Mouse (Mus musculus): ENCODE results near the gene Ypel2. TPM values are rescaled to one million over a fixed set of nuclear protein-coding genes. Genes with fewer than 3 reads are reported as not detected.

The Ypel2 gene
- total and polyA plus RNA-seq, 3 experiments = 1.5 to 8.2 (median 7.0) TPM

DNA sequence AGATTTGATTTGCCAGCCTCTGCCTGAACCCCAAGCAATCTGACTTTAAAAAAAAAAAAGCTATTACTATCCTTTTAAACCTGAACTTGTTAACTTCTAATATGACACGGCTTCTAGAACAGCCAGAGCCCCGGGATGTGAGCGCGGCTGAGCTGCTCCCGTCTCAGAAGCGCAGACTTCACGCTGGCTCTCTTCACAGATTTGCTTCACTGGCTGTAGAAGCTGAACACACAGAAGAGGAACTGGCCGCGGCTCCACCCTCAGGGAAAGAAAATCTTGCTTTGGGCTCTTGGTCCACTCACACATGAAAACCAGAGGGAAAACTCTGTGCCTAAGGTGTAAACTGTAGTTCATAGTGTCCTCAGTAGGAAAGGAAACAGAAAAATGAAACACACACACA, 56.6 kb downstream of the Ypel2 start:
- Histone ChIP-seq H3K9me3 (replicated peaks) (no peaks in the 10 kb centered on the region), H3K4me1 (ENCODE audit: insufficient read depth, low read depth, low read length) (no peaks in the 10 kb centered on the region; the same call in 1 of the 2 replicates), H3K4me3 (ENCODE audit: low read depth, low read length) (no peak overlapping the region), H3K36me3 (replicated peaks) (no peaks in the 10 kb centered on the region), H3K27me3 (ENCODE audit: insufficient read depth, low read length) (peaks cover 2% of the 10 kb centered on the region; the same call in 1 of the 2 replicates)
- DNase-seq (ENCODE audit: low spot score) (no peak), ATAC-seq (ENCODE audit: extremely low read depth, insufficient number of reproducible peaks, low FRiP score, poor library complexity, severe bottlenecking) (no peak)
- no peak for TF ChIP-seq POLR2AphosphoS5 (IDR thresholded peaks at IDR 0.05; ENCODE audit: insufficient replicate concordance, low read depth, low read length)

DNA sequence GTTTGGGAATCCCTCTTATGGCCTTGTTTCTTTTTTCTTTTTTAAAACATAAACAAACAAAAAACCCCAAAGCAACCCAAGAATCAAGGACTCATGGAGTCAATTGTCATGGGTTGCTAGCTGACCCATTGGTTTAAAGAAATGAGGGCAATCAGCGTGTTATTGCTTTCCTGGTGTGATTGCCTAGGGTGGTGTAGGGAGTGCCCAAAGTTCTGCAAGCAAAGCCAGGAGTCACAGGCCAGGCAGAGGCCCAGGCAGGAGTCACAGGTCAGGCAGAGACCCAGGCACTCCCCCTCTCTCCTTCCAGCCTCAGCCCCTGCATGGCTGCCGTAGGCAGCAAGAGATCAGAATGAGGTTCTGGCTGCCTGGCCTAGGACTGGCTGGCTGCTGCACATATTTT, 58.6 kb downstream of the Ypel2 start:
- Histone ChIP-seq H3K4me1 (ENCODE audit: insufficient read depth, low read depth, low read length) (no peaks in the 10 kb centered on the region), H3K4me3 (ENCODE audit: low read depth, low read length) (no peak overlapping the region), H3K9me3 (replicated peaks) (no peaks in the 10 kb centered on the region), H3K36me3 (replicated peaks) (no peaks in the 10 kb centered on the region), H3K27me3 (ENCODE audit: insufficient read depth, low read length) (peaks cover 2% of the 10 kb centered on the region; the same call in 1 of the 2 replicates)
- no peak for ATAC-seq (ENCODE audit: extremely low read depth, insufficient number of reproducible peaks, low FRiP score, poor library complexity, severe bottlenecking)
- TF ChIP-seq TAL1 (conservative IDR thresholded peaks at IDR 0.05; ENCODE audit: low read depth, low read length) (no peak), GATA2 (IDR thresholded peaks at IDR 0.05; ENCODE audit: borderline replicate concordance, low read depth, low read length) (no peak)
- no peak for DNase-seq (ENCODE audit: low spot score)

DNA sequence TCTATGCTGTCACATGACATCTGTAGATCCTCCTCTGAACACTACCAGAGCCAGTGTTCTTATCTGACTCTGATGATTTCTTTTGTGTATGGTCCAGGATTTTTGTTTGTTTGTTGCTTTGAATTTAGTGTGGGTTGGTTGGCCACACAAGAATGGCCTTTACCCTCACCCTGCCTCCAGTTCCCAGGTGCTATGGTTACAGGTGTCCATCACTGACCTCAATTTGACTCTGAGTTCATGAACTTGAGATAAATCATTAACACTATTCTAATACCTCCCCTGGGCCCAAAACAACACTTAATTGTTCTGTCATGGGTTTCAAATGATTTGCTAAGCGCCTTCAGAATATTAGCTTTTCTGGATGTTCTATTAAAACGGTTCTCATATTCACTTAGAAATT, 61.3 kb downstream of the Ypel2 start:
- Histone ChIP-seq H3K9me3 (replicated peaks) (no peaks in the 10 kb centered on the region), H3K27me3 (ENCODE audit: insufficient read depth, low read length) (peaks cover 2% of the 10 kb centered on the region; the same call in 1 of the 2 replicates), H3K36me3 (replicated peaks) (no peaks in the 10 kb centered on the region), H3K4me3 (ENCODE audit: low read depth, low read length) (no peak overlapping the region), H3K4me1 (ENCODE audit: insufficient read depth, low read depth, low read length) (no peaks in the 10 kb centered on the region)
- DNase-seq (ENCODE audit: low spot score) (no peak), ATAC-seq (ENCODE audit: extremely low read depth, insufficient number of reproducible peaks, low FRiP score, poor library complexity, severe bottlenecking) (no peak)
- TF ChIP-seq CTCF (IDR thresholded peaks at IDR 0.05; ENCODE audit: low read depth, low read length) (no peak), TAL1 (conservative IDR thresholded peaks at IDR 0.05; ENCODE audit: low read depth, low read length) (no peak), GATA1 (IDR thresholded peaks at IDR 0.05; ENCODE audit: borderline replicate concordance, low read length) (no peak), GATA2 (IDR thresholded peaks at IDR 0.05; ENCODE audit: borderline replicate concordance, low read depth, low read length) (no peak), POLR2AphosphoS5 (IDR thresholded peaks at IDR 0.05; ENCODE audit: insufficient replicate concordance, low read depth, low read length) (no peak)

DNA sequence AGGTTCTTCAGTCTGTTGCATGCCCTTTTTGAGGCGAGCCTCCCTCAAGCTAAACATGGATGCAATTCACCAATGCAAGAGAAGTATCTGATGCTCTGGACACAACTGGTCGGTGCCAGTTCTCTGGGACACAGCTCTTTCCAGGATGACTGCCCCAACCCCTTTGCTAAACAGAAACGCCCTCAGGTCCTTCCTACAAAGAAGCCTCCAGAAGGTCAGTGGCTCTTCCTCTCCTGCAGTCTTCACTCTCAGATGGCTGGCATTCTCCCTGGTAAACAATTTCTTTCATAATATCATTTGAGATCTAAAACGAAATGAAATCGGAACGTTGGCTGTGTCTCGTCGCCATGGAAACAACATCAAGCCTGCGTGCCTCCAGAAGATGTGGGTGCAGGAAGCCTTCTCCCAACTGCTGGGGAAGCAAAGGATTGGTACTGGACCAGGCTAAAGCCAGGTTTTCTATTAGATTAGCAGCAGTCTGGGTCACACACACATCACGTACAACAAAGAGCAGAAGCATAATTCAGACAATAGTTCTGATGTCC, 62.8 kb downstream of the Ypel2 start:
- Histone ChIP-seq H3K36me3 (replicated peaks) (no peaks in the 10 kb centered on the region), H3K4me1 (ENCODE audit: insufficient read depth, low read depth, low read length) (no peaks in the 10 kb centered on the region), H3K9me3 (replicated peaks) (no peaks in the 10 kb centered on the region), H3K4me3 (ENCODE audit: low read depth, low read length) (no peak overlapping the region), H3K27me3 (ENCODE audit: insufficient read depth, low read length) (peaks cover 7% of the 10 kb centered on the region; the same call in 1 of the 2 replicates)
- DNase-seq (ENCODE audit: low spot score) (no peak), ATAC-seq (ENCODE audit: extremely low read depth, insufficient number of reproducible peaks, low FRiP score, poor library complexity, severe bottlenecking) (no peak)
- TF ChIP-seq GATA2 (IDR thresholded peaks at IDR 0.05; ENCODE audit: borderline replicate concordance, low read depth, low read length) (no peak), CTCF (IDR thresholded peaks at IDR 0.05; ENCODE audit: low read depth, low read length) (no peak), GATA1 (IDR thresholded peaks at IDR 0.05; ENCODE audit: borderline replicate concordance, low read length) (no peak), POLR2AphosphoS5 (IDR thresholded peaks at IDR 0.05; ENCODE audit: insufficient replicate concordance, low read depth, low read length) (no peak), TAL1 (conservative IDR thresholded peaks at IDR 0.05; ENCODE audit: low read depth, low read length) (no peak)

DNA sequence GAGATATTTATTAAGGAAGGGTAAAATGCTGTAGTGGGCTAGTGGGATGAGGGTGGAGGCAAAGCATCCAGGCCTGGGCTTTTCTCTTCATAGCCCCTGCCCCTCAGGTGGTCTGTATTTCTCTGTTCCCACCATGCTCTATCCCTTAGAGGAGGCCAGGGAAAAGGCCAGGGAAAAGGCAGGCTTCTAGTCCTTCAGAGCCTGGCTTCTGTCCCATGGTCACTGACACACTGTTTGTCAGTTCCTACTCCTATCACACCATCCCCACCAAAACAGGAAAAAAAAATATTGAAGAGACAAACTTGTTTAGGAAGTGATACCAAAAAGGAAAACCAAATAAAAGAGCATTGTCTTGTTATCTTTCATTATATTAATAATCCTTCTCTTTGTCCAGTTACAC, 63.5 kb downstream of the Ypel2 start:
- Histone ChIP-seq H3K9me3 (replicated peaks) (no peaks in the 10 kb centered on the region), H3K4me1 (ENCODE audit: insufficient read depth, low read depth, low read length) (no peaks in the 10 kb centered on the region), H3K36me3 (replicated peaks) (no peaks in the 10 kb centered on the region), H3K27me3 (ENCODE audit: insufficient read depth, low read length) (peaks cover 9% of the 10 kb centered on the region), H3K4me3 (ENCODE audit: low read depth, low read length) (no peak overlapping the region)
- no peak for DNase-seq (ENCODE audit: low spot score)
- ATAC-seq (ENCODE audit: extremely low read depth, insufficient number of reproducible peaks, low FRiP score, poor library complexity, severe bottlenecking) = no peak
- TF ChIP-seq GATA2 (IDR thresholded peaks at IDR 0.05; ENCODE audit: borderline replicate concordance, low read depth, low read length) (no peak), GATA1 (IDR thresholded peaks at IDR 0.05; ENCODE audit: borderline replicate concordance, low read length) (no peak), TAL1 (conservative IDR thresholded peaks at IDR 0.05; ENCODE audit: low read depth, low read length) (no peak), POLR2AphosphoS5 (IDR thresholded peaks at IDR 0.05; ENCODE audit: insufficient replicate concordance, low read depth, low read length) (no peak), CTCF (IDR thresholded peaks at IDR 0.05; ENCODE audit: low read depth, low read length) (no peak)

DNA sequence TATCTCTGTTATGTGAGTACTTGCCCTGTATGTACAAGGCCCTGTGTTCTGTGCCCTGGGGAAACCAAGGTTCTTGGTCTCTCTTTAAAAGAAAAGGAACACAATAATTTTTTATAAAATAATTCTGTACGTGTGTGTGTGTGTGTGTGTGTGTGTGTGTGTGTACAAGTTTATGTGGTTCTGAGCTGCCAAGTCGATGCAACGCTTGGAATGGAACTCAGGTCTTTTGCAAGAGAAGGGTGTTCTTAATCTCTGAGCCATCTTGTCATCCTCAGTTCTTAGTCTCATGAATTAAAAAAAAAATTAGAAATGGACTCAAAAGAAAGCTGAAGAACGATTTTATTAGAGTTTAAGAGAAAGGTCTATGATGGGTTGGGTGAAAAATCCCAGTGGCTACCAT, 64.0 kb downstream of the Ypel2 start:
- DNase-seq (ENCODE audit: low spot score) = no peak
- ATAC-seq (ENCODE audit: extremely low read depth, insufficient number of reproducible peaks, low FRiP score, poor library complexity, severe bottlenecking) = no peak
- TF ChIP-seq GATA1 (IDR thresholded peaks at IDR 0.05; ENCODE audit: borderline replicate concordance, low read length) (no peak), CTCF (IDR thresholded peaks at IDR 0.05; ENCODE audit: low read depth, low read length) (no peak), TAL1 (conservative IDR thresholded peaks at IDR 0.05; ENCODE audit: low read depth, low read length) (no peak)

DNA sequence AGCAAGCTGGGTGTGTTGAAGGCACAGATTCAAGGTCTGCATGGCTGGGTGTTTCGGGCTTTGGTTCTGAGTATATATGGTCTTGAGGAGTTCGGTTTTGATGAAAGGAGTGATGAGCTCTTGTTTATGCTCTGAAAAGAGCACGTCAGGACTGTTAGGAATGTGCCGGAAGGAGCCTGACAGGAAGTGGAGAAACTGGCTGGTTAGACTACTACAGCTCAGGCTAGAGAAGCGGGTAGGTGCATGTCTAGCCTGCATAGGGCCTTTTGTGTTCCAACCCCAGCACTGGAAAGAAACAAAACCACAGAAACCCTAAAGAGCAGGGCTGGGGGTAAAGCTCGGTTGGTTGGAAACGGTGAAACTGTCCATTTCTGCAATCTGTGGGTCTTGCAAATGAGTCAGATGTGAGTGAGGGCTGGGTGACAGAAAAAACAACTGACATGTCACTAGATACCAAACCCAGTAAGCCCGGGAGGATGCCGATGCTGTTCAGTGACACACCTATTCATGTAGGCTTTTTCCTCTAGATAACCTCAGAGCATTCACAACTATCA, 68.3 kb downstream of the Ypel2 start:
- ATAC-seq (ENCODE audit: extremely low read depth, insufficient number of reproducible peaks, low FRiP score, poor library complexity, severe bottlenecking) (no peak), DNase-seq (ENCODE audit: low spot score) (no peak)

More for the DNA sequence above, 64.0 kb downstream of the Ypel2 start:
- Histone ChIP-seq H3K27me3 (ENCODE audit: insufficient read depth, low read length) (peaks cover 9% of the 10 kb centered on the region; the same call in 1 of the 2 replicates), H3K36me3 (replicated peaks) (no peaks in the 10 kb centered on the region), H3K9me3 (replicated peaks) (no peaks in the 10 kb centered on the region), H3K4me3 (ENCODE audit: low read depth, low read length) (no peak overlapping the region), H3K4me1 (ENCODE audit: insufficient read depth, low read depth, low read length) (no peaks in the 10 kb centered on the region)

More for the DNA sequence above, 68.3 kb downstream of the Ypel2 start:
- H3K4me3 ChIP-seq (ENCODE audit: low read depth, low read length) = no peak overlapping the region
- no peak for TF ChIP-seq GATA1 (IDR thresholded peaks at IDR 0.05; ENCODE audit: borderline replicate concordance, low read length)
- TF ChIP-seq GATA2 (IDR thresholded peaks at IDR 0.05; ENCODE audit: borderline replicate concordance, low read depth, low read length) = no peak
- no peak for TF ChIP-seq CTCF (IDR thresholded peaks at IDR 0.05; ENCODE audit: low read depth, low read length)
- TF ChIP-seq POLR2AphosphoS5 (IDR thresholded peaks at IDR 0.05; ENCODE audit: insufficient replicate concordance, low read depth, low read length) = no peak
- no peak for TF ChIP-seq TAL1 (conservative IDR thresholded peaks at IDR 0.05; ENCODE audit: low read depth, low read length)
- H3K9me3 ChIP-seq (replicated peaks) = no peaks in the 10 kb centered on the region
- H3K27me3 ChIP-seq (ENCODE audit: insufficient read depth, low read length) = peaks cover 24% of the 10 kb centered on the region
- no peaks in the 10 kb centered on the region for H3K36me3 ChIP-seq (replicated peaks)
- H3K4me1 ChIP-seq (ENCODE audit: insufficient read depth, low read depth, low read length) = peaks cover 11% of the 10 kb centered on the region

All from G1E (cell line).